Mouse (Mus musculus) embryo, embryonic 11 days (tissue): ENCODE measurements around the gene Nrbf2.

ENCODE experiments used
- DNase-seq: peaks from one replicate; pipeline ENCODE4 v3.0.0-alpha.2; 2015

Nrbf2 gene

DNA sequence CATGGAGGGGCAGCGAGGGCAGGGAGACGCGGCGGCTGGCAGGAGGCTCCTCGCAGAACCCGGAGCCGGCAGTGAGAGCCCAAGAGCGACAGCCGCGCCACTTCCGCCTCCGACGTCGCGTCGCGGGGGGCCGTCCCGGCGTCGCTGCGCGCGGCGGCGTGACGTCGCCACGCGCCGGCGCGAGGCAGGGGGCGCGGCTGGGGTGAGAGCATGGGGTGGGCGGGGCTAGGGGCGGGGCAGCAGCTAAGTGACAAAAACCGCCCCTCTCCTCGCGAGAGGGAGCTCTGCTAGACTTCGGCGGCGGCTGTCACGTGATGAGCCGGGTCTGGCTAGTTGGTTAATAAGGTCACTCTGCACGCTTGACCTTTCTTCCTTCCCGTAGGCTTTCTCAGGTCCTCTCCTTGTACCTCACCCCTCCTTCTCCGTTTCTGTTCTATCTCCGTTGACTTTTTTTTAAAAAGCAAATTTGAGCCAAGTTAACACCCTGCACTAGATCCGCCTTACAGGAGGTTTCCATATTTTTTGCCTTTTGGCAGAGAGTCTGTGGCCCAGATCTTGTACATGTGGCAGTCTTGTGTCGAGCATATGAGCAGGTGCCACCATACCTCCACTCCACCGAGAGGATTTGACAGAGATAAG lies at the start of gene Nrbf2:
Gene Nrbf2 (minus strand): TSS at position 130 of the 639 bp plus-strand sequence.
- DNase-seq: peak; percentile 97

- DNase-seq: no peak
Measured at GRCm38 (mm10) chr10:67330580-67330979, 45.5 kb upstream of the Nrbf2 start.

DNA sequence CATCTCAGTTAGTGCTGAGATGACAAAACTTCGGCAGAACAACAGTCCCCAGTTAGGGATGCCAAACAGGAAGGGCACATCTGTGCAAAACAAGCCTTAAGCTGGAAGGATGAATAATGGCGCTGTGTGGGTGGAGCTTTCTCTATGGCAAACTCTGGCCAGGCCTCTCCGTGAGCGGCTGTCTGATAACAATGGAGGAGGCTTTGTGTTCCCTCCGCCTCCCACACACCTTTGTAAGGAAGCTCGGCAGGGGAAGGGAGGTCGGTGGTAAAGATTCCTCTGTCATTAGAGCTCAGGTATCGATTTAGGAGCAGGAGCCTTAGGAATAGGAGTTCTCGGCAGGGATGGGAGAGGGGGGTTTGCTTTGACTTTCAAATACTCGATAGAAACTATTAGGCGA lies 44.6 kb upstream of the Nrbf2 start:
- no peak for DNase-seq

DNA sequence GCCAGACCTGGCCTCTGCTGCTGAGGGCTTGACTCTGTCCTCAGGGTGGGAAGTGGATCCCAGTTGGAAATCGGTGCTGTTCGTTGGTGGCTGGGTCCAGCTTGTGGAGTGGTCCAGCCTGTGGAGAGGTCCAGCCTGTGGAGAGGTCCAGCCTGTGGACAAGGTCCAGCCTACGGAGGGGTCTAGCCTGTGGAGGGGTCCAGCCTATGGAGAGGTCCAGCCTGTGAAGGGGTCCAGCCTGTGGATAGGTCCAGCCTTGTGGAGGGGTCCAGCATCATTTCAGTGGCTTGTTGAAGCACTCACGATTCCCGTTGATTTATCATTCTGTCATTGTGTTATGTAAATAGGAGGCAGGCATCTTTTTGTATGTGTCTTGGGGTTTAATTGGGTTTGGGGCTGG lies 43.1 kb upstream of the Nrbf2 start:
- no peak for DNase-seq

DNA sequence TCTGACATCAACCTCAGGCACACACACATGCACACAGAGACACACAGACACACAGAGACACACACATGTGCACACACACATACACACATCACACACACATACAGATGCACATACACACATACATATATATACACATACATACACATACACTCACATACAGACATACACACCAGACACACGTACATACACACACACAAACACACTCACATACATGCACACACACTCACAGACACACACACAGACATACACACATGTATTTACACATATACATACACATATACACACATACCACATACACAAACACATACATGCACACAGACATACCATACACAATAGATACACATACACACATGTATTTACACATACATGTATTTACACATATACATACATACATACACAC lies 38.9 kb upstream of the Nrbf2 start:
- DNase-seq: no peak

- DNase-seq: no peak
Measured at GRCm38 (mm10) chr10:67321396-67321795, 36.3 kb upstream of the Nrbf2 start.

GRCm38 (mm10) chr10:67320207-67320859 lies 35.2 kb upstream of the Nrbf2 start:
- DNase-seq: peak; percentile 29

GRCm38 (mm10) chr10:67319016-67319725 lies 34.1 kb upstream of the Nrbf2 start:
- DNase-seq: no peak

DNA sequence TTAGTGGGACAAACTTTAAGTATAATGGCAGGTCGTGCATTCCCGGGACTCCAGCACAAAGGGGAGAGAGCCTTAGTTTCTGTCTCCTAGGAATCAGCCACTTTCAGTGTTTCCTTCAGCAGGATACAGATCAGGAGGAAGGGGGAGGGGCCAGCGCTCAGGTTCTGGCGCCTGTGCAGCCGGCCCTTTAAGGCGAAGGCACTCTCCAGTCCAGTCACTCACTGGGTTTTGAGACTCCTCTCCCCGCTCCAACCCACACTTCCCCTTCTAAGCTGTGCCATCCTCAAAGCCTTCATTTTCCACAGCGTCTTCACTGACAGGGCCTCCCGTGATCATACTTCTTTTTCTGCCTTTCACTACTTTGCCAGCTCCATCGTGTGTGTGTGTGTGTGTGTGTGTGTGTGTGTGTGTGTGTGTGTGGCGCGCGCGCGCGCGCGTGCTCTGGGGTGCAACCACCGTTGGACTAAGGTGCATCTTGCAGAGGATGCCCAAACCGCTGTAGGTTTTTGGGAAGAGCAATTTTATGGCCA lies 32.9 kb upstream of the Nrbf2 start:
- peak; percentile 75 for DNase-seq

DNA sequence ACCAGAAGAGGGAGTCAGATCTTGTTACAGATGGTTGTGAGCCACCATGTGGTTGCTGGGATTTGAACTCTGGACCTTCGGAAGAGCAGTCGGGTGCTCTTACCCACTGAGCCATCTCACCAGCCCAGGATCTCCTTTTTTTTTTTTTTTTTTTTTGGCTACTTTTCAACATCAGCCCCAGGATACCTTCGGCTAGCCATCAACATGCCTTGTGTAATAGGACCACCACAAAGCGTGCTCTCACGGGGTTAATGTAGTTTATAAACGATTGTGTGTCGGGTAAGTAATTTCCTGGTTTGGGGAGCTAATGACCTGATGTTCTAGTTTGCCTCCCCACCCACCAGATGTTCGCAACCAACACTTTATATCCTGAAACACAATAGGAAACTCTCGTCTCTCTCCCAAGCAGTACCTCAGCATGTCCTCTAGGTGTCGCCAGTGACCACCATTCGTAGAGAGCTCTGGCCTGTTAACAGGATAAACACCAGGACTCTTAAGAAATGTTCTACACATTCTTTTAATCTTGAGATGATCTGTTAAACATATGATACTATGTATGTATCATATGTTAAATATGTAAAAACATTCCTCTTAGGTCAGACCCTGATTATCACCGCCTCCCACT lies 29.8 kb upstream of the Nrbf2 start:
- DNase-seq: peak; percentile 60

DNA sequence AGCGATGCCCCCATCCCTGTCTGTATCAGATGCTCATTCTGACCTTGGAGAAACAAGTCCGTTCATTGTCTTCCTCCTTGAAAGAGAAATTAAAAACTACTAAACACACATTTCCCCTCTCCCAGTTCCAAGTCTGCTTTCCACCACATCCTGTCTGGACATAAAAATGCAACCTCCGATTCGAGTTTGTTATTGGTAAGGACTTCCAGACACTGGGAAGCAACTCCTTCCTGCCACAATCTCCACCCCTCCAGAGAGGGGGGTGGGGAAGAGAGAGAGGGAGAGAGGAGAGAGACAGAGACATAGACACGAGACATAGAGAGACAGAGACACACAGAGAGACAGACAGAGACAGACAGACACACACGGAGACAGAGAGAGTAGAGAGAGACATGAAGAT lies 27.4 kb upstream of the Nrbf2 start:
- DNase-seq: no peak

GRCm38 (mm10) chr10:67311277-67311959 lies 26.3 kb upstream of the Nrbf2 start:
- DNase-seq: peak; percentile 81

DNA sequence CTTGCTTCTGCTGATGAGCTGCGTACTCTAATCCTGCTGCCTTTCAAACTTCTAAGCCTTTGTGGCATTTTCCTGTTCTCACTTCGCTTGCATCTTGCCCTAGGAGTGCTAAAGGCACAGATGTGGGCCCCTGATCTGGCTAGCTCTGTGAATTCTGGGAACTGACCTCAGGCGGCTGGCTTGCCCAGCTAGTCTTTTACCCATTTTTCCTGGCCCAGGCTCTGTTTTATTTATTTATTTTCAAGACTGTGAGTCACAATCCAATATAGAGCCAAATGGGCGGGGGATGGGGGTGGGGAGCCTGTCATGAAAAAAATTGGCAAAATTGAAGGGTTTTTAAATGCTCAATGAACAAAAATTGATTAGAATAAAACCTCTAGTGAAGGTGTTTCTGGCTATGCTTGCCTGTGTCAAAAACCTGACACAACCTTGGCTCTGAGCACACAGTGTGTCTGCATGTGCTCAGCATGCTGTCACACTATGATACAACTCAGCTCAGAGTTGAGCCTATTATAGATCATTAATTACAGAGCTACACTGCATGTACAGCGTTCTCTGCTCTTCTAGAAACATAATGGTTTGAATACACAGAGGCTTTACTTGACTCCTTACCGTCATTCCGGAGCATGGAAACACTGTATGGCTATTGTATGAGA lies 24.5 kb upstream of the Nrbf2 start:
- DNase-seq: no peak

GRCm38 (mm10) chr10:67302340-67302739 lies 17.2 kb upstream of the Nrbf2 start:
- DNase-seq: no peak

- no peak for DNase-seq
Measured at GRCm38 (mm10) chr10:67301046-67301445, 15.9 kb upstream of the Nrbf2 start.

DNA sequence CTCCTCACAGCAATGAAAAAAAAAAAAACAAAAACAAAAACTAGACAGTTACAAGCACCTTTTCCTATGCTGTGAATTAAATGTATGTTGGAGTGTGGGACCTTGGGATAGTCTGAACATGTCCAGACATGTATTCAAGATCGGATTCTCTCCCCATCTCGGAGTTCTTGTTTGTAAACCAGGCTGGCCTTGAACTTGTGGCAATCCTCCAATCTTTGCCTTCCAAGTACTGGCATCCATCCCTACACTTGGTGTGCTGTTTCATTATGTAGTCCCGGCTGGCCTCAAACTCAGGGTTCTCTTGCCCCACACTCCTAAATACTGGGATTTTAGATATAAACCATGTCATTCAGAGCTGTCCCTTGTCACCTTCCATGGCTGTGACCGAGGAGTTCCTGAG lies 14.2 kb upstream of the Nrbf2 start:
- no peak for DNase-seq

DNA sequence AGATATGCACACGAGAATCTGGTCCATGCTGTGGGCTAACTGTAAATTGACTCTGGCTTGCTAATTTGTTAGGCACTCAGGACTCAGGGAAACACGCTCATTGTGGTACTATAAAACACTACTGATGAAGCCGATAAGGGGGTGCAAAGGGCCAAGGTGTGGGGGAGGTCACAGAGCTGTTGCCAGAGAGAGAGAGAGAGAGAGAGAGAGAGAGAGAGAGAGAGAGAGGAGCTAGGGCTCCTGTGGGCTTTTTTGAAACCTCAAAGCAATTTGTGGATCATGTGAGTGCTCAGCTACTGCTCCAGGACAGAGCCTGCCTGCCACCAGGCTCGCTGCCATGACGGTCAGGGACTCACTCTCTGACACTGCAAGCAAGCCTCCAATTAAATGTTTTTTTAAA lies 13.8 kb upstream of the Nrbf2 start:
- DNase-seq: no peak

DNA sequence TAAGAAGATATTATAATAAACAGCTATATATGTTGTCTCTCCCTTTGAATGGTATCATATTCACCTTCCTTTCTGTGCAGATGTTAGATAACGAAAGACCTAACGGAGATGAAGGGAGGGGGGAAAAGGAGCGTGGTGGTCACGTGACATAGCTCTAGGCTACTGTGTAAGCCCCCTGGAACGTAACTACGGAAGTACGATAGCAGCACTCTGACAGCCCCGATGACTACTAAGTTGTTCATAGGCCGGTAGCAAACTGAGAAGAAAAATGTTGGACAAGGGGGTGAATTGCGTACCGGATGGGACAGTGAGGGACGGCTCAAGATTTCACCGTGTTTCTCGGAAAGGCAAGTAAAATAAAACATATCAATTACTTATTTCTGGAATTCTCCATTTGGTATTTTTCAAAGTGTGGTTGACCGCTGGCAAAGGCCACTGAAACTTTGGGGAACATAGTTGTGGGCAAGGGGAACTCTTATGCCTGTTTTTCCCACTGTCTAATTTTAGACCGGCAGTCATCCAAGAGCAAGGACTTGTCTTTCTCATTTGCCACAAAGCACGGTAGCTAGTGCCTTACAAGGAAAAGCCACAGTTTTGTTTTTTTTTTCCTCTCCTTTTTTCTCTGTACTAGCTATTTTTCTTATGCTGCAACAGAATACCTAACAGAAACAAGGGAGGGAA lies 12.2 kb upstream of the Nrbf2 start:
- no peak for DNase-seq

GRCm38 (mm10) chr10:67296482-67297152 lies 11.5 kb upstream of the Nrbf2 start:
- no peak for DNase-seq

- DNase-seq: no peak
Measured at GRCm38 (mm10) chr10:67295938-67296466, 10.9 kb upstream of the Nrbf2 start.

DNA sequence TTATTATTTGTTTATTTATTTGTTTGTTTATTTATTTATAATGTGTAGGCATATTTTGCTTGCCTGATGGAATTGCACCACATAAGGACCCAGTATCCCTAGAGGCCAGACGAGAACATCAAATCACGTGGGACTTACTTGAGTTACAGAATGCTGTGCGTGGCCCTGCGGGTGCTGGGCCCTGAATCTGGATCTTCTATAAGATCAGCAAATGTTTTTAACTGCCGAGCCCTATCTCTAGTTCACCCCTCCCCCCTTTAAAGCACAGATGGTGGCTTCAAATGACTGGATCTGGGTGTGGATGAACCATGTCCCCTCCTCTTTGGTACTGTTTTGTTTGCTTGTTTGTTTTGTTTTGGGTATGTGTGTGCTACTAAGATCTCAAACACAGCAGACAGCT lies 10.2 kb upstream of the Nrbf2 start:
- DNase-seq: no peak
